Mouse (Mus musculus) hindbrain, embryonic 14.5 days (tissue): ENCODE results near the gene 1110008L16Rik. TPM values are rescaled to one million over a fixed set of nuclear protein-coding genes. Genes with fewer than 3 reads are reported as not detected.

Experiments
- ATAC-seq: fragments of 200-750 bp; cut with Nextera tagmentation; 2 replicates; pipeline ENCODE4 v1.8.0; 2017; ENCODE audit warnings: moderate number of reproducible peaks, mild to moderate bottlenecking, moderate TSS enrichment, moderate library complexity; ENCODE audit not compliant: low FRiP score
- DNase-seq: peaks from one replicate; pipeline ENCODE4 v3.0.0-alpha.2; 2015; ENCODE audit warnings: low spot score
- H3K27ac ChIP-seq: fragments of 300-500 bp; sonication (generic); 2 replicates; pipeline ENCODE4 v1.5.1; 2014; ENCODE audit warnings: mild to moderate bottlenecking, moderate library complexity
- H3K27me3 ChIP-seq: fragments of 300-500 bp; sonication (generic); 2 replicates; pipeline ENCODE4 v1.6.1; 2014; ENCODE audit warnings: mild to moderate bottlenecking, low read length, mixed read lengths; ENCODE audit not compliant: control insufficient read depth, insufficient read depth
- H3K36me3 ChIP-seq: fragments of 300-500 bp; sonication (generic); replicated peaks from 2 replicates; pipeline ENCODE4 v1.6.1; 2014; ENCODE audit not compliant: control insufficient read depth, insufficient read depth
- H3K4me1 ChIP-seq: fragments of 300-500 bp; sonication (generic); replicated peaks from 2 replicates; pipeline ENCODE4 v1.6.1; 2014; ENCODE audit warnings: antibody characterized with exemption, low read length, mixed read lengths; ENCODE audit not compliant: control insufficient read depth, insufficient read depth
- H3K4me2 ChIP-seq: fragments of 300-500 bp; sonication (generic); replicated peaks from 2 replicates; pipeline ENCODE4 v1.6.1; 2014; ENCODE audit warnings: mild to moderate bottlenecking, moderate library complexity
- H3K4me3 ChIP-seq: fragments of 300-500 bp; sonication (generic); replicated peaks from 2 replicates; pipeline ENCODE4 v1.5.1; 2014; ENCODE audit warnings: mild to moderate bottlenecking, low read length
- H3K9ac ChIP-seq: fragments of 300-500 bp; sonication (generic); 2 replicates; pipeline ENCODE4 v1.6.1; 2014
- H3K9me3 ChIP-seq: fragments of 300-500 bp; sonication (generic); 2 replicates; pipeline ENCODE4 v1.6.1; 2016; ENCODE audit warnings: low read length; ENCODE audit not compliant: control insufficient read depth
- WGBS: fragments of 180-500 bp; shearing (Covaris S2); extraction: QIAGEN DNeasy Blood & Tissue Kit; methylation state at CpG from one replicate; pipeline ENCODE4 v1.1.7; 2014; 5-methylcytosine and 5-hydroxymethylcytosine counted together
- polyA plus RNA-seq: library from polyadenylated mRNA; unstranded; fragments of >200 nt; fragmentation: Nextera tagmentation; extraction: Ambion mirVana; gene quantifications from 2 replicates; pipeline ENCODE4 v1.2.1, GENCODE M21; 2014

Gene 1110008L16Rik
- polyA plus RNA-seq, 1 experiment from 2014 or later, result 7.9 TPM

DNA sequence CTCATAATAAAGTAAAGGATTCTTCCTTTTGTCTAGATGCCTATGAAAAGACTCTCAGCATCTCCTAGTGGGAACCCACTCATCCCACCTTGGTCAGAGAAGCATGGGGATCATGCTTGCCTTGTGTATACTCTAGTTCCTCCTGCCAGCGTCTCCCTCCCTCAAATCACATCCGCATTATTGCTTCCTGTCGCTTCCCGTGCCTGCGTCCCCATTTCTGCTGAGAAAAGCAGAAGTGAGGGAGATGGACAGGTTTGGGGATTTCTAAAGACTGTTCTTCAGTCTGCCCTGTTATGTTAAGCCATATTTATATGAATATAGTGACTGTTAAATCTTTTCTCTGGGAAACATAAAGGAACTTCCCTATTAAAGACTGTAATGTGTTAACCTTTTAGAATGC lies 61.6 kb downstream of the 1110008L16Rik start:
- ATAC-seq, result no peak
- 94% methylated on average over 5 of the region's 5 CpGs for WGBS

DNA sequence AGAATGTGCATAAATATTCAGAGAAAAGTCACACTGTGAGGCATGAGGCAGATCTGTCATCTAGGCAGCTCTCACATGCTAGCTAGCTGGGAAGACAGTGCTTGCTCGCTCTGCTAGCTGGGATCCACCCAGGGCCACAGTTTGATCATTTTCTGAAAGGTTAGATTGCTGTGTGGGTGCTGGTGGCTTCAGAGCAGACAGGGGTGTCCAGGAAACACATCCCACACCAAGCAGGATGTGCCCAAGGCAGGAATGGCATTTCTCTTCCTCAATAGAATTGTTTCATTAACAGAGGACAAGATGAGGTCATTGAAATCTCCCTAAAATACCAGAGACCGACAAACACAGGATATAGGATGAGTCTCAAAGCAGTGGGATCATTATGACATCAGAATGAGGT lies 65.7 kb downstream of the 1110008L16Rik start:
- WGBS, result 84% methylated on average over 2 of the region's 2 CpGs
- no peak overlapping the region for H3K9ac ChIP-seq
- H3K4me3 ChIP-seq, result no peak overlapping the region
- H3K27me3 ChIP-seq, result no peaks in the 10 kb centered on the region
- ATAC-seq (no peak), DNase-seq (no peak)
- no peaks in the 10 kb centered on the region for H3K36me3 ChIP-seq
- no peak overlapping the region for H3K4me2 ChIP-seq
- H3K4me1 ChIP-seq, result no peaks in the 10 kb centered on the region
- no peaks in the 10 kb centered on the region for H3K9me3 ChIP-seq
- no peak overlapping the region for H3K27ac ChIP-seq

More for the DNA sequence above, 61.6 kb downstream of the 1110008L16Rik start:
- Histone ChIP-seq H3K9me3 (no peaks in the 10 kb centered on the region), H3K4me3 (no peak overlapping the region), H3K36me3 (no peaks in the 10 kb centered on the region), H3K27me3 (no peaks in the 10 kb centered on the region), H3K4me2 (no peak overlapping the region), H3K4me1 (no peaks in the 10 kb centered on the region), H3K9ac (no peak overlapping the region), H3K27ac (no peak overlapping the region)
- no peak for DNase-seq

- Histone ChIP-seq H3K27me3 (no peaks in the 10 kb centered on the region), H3K4me3 (no peak overlapping the region), H3K36me3 (no peaks in the 10 kb centered on the region), H3K4me2 (no peak overlapping the region), H3K9ac (no peak overlapping the region), H3K27ac (no peak overlapping the region), H3K4me1 (no peaks in the 10 kb centered on the region), H3K9me3 (no peaks in the 10 kb centered on the region)
- no peak for ATAC-seq
- 84% methylated on average over 3 of the region's 3 CpGs for WGBS
- DNase-seq, result peak; percentile 35
Observed at GRCm38 (mm10) chr12:55372424-55373055, 73.2 kb downstream of the 1110008L16Rik start.

DNA sequence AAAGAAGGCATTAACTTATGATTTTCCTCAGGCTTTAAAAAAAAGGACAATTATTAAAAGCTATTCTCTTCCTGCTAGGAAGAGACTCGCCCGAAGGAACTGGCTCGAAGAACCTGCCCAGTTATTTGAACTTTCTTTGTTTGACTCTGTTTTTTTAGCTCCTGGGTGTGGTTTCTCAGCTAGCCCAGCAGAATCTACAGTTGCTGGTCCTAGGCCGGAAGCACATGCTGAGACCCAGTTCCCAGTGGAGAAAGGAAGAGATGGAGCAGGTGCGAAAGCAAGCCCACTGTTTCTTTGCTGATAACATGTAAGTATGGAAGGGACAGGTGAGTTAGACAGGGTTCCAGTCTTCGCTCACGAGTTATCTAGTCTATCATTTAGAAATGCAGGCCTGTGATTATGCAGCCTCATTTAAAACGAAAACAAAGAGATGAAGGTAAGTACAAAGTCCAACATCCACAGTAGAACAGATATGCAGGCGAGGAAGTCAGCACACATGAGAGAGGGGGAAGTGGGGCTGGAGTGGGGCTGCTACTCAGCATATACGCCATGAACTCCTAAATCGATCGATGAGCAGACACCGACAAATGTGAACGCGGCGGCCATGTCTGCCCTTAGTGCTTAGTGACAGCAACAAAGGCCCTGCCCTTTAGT lies 77.7 kb downstream of the 1110008L16Rik start:
- H3K27ac ChIP-seq, result no peak overlapping the region
- H3K36me3 ChIP-seq, result no peaks in the 10 kb centered on the region; the same call in 1 of the 2 replicates
- no peaks in the 10 kb centered on the region for H3K9me3 ChIP-seq
- 92% methylated on average over 16 of the region's 16 CpGs for WGBS
- no peak overlapping the region for H3K4me3 ChIP-seq
- ATAC-seq, result no peak
- no peaks in the 10 kb centered on the region for H3K4me1 ChIP-seq
- H3K27me3 ChIP-seq, result no peaks in the 10 kb centered on the region
- H3K4me2 ChIP-seq, result no peak overlapping the region
- no peak overlapping the region for H3K9ac ChIP-seq
- no peak for DNase-seq

GRCm38 (mm10) chr12:55377610-55377980 lies 78.2 kb downstream of the 1110008L16Rik start:
- no peaks in the 10 kb centered on the region for H3K9me3 ChIP-seq
- H3K27me3 ChIP-seq, result no peaks in the 10 kb centered on the region
- no peak overlapping the region for H3K9ac ChIP-seq
- no peak overlapping the region for H3K27ac ChIP-seq
- 70% methylated on average over 6 of the region's 6 CpGs for WGBS
- DNase-seq (no peak), ATAC-seq (no peak)
- H3K4me3 ChIP-seq, result no peak overlapping the region
- no peak overlapping the region for H3K4me2 ChIP-seq
- no peaks in the 10 kb centered on the region; the same call in 1 of the 2 replicates for H3K36me3 ChIP-seq
- H3K4me1 ChIP-seq, result no peaks in the 10 kb centered on the region

DNA sequence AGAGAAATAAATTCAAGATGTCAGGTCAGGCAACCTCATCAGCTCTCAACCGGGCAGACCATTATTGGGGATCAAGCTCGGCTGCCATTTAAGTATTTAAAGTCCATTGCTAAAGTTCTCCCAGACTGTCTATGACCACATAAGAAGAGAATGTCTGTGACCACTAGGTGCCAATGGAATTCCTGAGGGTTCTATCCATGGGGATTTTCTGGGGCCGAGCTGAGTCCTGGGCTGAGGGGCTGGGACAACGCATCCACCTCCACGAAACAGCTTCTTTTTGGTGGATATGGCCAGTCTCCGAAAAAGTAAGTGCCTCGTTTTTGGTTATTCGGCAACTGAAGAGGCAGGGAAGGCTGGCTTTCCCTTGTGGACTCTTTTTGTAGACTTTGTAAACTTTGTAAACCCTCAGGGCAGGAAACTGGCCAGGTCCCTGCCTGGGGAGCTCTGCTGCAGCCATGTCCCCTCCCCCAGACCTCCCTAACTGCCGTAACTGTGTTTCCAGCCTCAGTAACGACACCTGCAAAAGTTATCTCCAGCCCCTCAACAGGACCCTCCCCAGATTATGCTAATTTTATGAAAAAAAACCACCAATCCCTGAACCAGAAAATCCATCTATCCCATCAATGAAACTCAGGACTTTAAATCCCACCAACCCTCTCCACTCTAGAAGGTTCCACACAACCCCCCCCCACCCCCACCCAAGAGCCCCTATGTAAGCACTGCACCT lies 84.8 kb downstream of the 1110008L16Rik start, which contains the start of gene Psma6:
Gene Psma6 (plus strand): TSS at position 200 of the 727 bp plus-strand sequence.
- no peaks in the 10 kb centered on the region for H3K9me3 ChIP-seq
- H3K4me3 ChIP-seq, result no peak within 1 kb of the TSS
- H3K9ac ChIP-seq, result no peak within 1 kb of the TSS
- H3K27ac ChIP-seq, result no peak within 1 kb of the TSS
- no peaks in the 10 kb centered on the region for H3K4me1 ChIP-seq
- DNase-seq (no peak), ATAC-seq (no peak)
- no peaks in the 10 kb centered on the region; the same call in 1 of the 2 replicates for H3K36me3 ChIP-seq
- no peaks in the 10 kb centered on the region for H3K27me3 ChIP-seq
- no peak within 1 kb of the TSS for H3K4me2 ChIP-seq
- 86% methylated on average over 10 of the region's 10 CpGs for WGBS

DNA sequence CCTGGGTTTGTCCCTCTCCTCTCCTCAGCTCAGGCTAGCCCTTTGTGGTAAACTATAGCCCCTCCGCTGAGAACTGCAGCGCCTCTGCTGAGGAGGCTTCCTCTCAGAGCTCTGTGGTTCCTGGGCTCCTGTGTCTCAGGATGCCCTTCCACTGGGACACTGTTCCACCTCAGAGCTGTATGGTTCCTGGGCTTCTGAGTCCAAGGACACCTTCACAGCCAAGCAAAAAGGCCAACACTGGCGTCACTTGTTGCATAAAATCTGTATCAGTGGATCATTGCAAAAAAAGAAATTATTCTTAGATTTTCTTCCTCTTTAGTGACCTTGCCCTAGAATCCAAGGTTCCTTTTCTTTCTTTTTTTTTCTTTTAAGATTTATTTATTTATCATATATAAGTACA lies 85.4 kb downstream of the 1110008L16Rik start:
- H3K4me2 ChIP-seq, result no peak overlapping the region
- no peaks in the 10 kb centered on the region for H3K4me1 ChIP-seq
- no peaks in the 10 kb centered on the region for H3K9me3 ChIP-seq
- ATAC-seq (no peak), DNase-seq (no peak)
- 97% methylated on average over 3 of the region's 3 CpGs for WGBS
- H3K36me3 ChIP-seq, result no peaks in the 10 kb centered on the region
- no peak overlapping the region for H3K4me3 ChIP-seq
- no peak overlapping the region for H3K27ac ChIP-seq
- H3K9ac ChIP-seq, result no peak overlapping the region
- no peaks in the 10 kb centered on the region for H3K27me3 ChIP-seq

- Histone ChIP-seq H3K27ac (no peak overlapping the region), H3K4me1 (no peaks in the 10 kb centered on the region), H3K9ac (no peak overlapping the region), H3K9me3 (no peaks in the 10 kb centered on the region), H3K27me3 (no peaks in the 10 kb centered on the region), H3K36me3 (no peaks in the 10 kb centered on the region), H3K4me3 (no peak overlapping the region), H3K4me2 (no peak overlapping the region)
- WGBS, result 19% methylated on average over 6 of the region's 6 CpGs
- ATAC-seq (no peak), DNase-seq (no peak)
Observed at GRCm38 (mm10) chr12:55385931-55386330, 86.6 kb downstream of the 1110008L16Rik start.

DNA sequence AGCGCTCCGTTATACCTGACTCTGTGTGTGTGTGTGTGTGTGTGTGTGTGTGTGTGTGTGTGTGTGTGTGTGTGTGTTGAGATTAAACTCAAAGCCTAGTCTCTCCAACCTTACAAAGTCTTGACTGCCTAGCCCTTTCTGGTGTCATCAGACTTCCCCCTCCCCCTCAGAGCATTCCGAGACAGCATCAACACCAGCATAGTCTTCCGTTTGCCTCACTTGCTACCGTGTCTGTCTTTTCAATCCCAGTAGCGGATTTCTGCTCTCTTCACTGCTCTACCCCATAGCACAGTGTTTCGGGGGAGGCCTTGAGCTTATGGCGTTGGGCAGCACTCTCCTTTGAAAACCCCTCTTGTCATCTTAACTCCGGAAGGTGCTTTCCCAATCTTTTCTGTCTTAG lies 87.1 kb downstream of the 1110008L16Rik start:
- no peak overlapping the region for H3K27ac ChIP-seq
- H3K4me1 ChIP-seq, result no peaks in the 10 kb centered on the region
- H3K36me3 ChIP-seq, result no peaks in the 10 kb centered on the region
- H3K4me3 ChIP-seq, result no peak overlapping the region
- no peaks in the 10 kb centered on the region for H3K27me3 ChIP-seq
- H3K9me3 ChIP-seq, result no peaks in the 10 kb centered on the region
- 71% methylated on average over 9 of the region's 9 CpGs for WGBS
- no peak for DNase-seq
- H3K4me2 ChIP-seq, result no peak overlapping the region
- no peak overlapping the region for H3K9ac ChIP-seq
- ATAC-seq, result no peak
